Mouse (Mus musculus): Measurements from ENCODE around the gene Gm9887. TPM values are rescaled to one million over a fixed set of nuclear protein-coding genes. Genes with fewer than 3 reads are reported as not detected.
"Not testable (repeated sequence)": the region's sequence is repeated elsewhere in the genome, so short reads cannot be mapped to it uniquely, and the experiment has no call there.

Gm9887 gene
- polyA plus RNA-seq, 1 experiment from 2014 or later: 2.9 TPM

- WGBS: 95% methylated on average over 6 of the region's 6 CpGs
- not testable (repeated sequence) for H3K4me1 ChIP-seq (ENCODE audit: control insufficient read depth, insufficient read depth, low read length); H3K27me3 ChIP-seq (ENCODE audit: control insufficient read depth, insufficient read depth, low read length); H3K9ac ChIP-seq (ENCODE audit: low read depth, low read length); ATAC-seq (ENCODE audit: low FRiP score, low TSS enrichment); H3K9me3 ChIP-seq (ENCODE audit: control insufficient read depth, low read length); H3K4me3 ChIP-seq (ENCODE audit: low read length); H3K27ac ChIP-seq (ENCODE audit: low read depth, low read length); H3K4me2 ChIP-seq (replicated peaks; ENCODE audit: low read depth, low read length)
- H3K36me3 ChIP-seq (ENCODE audit: control insufficient read depth, insufficient read depth, low read length): peaks cover 13% of the 10 kb centered on the region; the same call in 1 of the 2 replicates
These were observed 5.4 kb upstream of the Gm9887 start for GRCm38 (mm10) chr12:69377636-69378035.

GRCm38 (mm10) chr12:69377188-69377587, 4.9 kb upstream of the Gm9887 start:
- H3K27me3 ChIP-seq (ENCODE audit: control insufficient read depth, insufficient read depth, low read length): no peaks in the 10 kb centered on the region
- peaks cover 13% of the 10 kb centered on the region; the same call in 1 of the 2 replicates for H3K36me3 ChIP-seq (ENCODE audit: control insufficient read depth, insufficient read depth, low read length)
- no peaks in the 10 kb centered on the region for H3K9me3 ChIP-seq (ENCODE audit: control insufficient read depth, low read length)
- 82% methylated on average over 1 of the region's 1 CpGs for WGBS
- no peak overlapping the region for H3K9ac ChIP-seq (ENCODE audit: low read depth, low read length)
- H3K27ac ChIP-seq (ENCODE audit: low read depth, low read length): no peak overlapping the region
- no peak for ATAC-seq (ENCODE audit: low FRiP score, low TSS enrichment)
- H3K4me1 ChIP-seq (ENCODE audit: control insufficient read depth, insufficient read depth, low read length): no peaks in the 10 kb centered on the region
- no peak overlapping the region for H3K4me3 ChIP-seq (ENCODE audit: low read length)
- no peak overlapping the region for H3K4me2 ChIP-seq (replicated peaks; ENCODE audit: low read depth, low read length)

- Histone ChIP-seq H3K4me3 (ENCODE audit: low read length) (no peak overlapping the region), H3K36me3 (ENCODE audit: control insufficient read depth, insufficient read depth, low read length) (peaks cover 13% of the 10 kb centered on the region; the same call in 1 of the 2 replicates), H3K27ac (ENCODE audit: low read depth, low read length) (no peak overlapping the region), H3K4me1 (ENCODE audit: control insufficient read depth, insufficient read depth, low read length) (peaks cover under 1% of the 10 kb centered on the region; the same call in 1 of the 2 replicates), H3K9ac (ENCODE audit: low read depth, low read length) (no peak overlapping the region), H3K9me3 (ENCODE audit: control insufficient read depth, low read length) (no peaks in the 10 kb centered on the region), H3K27me3 (ENCODE audit: control insufficient read depth, insufficient read depth, low read length) (no peaks in the 10 kb centered on the region), H3K4me2 (replicated peaks; ENCODE audit: low read depth, low read length) (no peak overlapping the region; the same call in 1 of the 2 replicates)
- no peak for ATAC-seq (ENCODE audit: low FRiP score, low TSS enrichment)
- WGBS: 84% methylated on average over 2 of the region's 2 CpGs
These were observed 3.9 kb upstream of the Gm9887 start for GRCm38 (mm10) chr12:69376132-69376531.

GRCm38 (mm10) chr12:69373850-69374766, 1.9 kb upstream of the Gm9887 start:
- H3K27ac ChIP-seq (ENCODE audit: low read depth, low read length): no peak overlapping the region
- peaks cover 13% of the 10 kb centered on the region; the same call in 1 of the 2 replicates for H3K36me3 ChIP-seq (ENCODE audit: control insufficient read depth, insufficient read depth, low read length)
- H3K9me3 ChIP-seq (ENCODE audit: control insufficient read depth, low read length): no peaks in the 10 kb centered on the region
- H3K4me3 ChIP-seq (ENCODE audit: low read length): peak overlapping the region; percentile 80
- H3K4me2 ChIP-seq (replicated peaks; ENCODE audit: low read depth, low read length): peak overlapping the region; percentile 65
- WGBS: 42% methylated on average over 11 of the region's 11 CpGs
- H3K27me3 ChIP-seq (ENCODE audit: control insufficient read depth, insufficient read depth, low read length): no peaks in the 10 kb centered on the region
- no peak for ATAC-seq (ENCODE audit: low FRiP score, low TSS enrichment)
- H3K9ac ChIP-seq (ENCODE audit: low read depth, low read length): peak overlapping the region; percentile 96; the same call in 1 of the 2 replicates
- H3K4me1 ChIP-seq (ENCODE audit: control insufficient read depth, insufficient read depth, low read length): peaks cover 6% of the 10 kb centered on the region; the same call in 1 of the 2 replicates

DNA sequence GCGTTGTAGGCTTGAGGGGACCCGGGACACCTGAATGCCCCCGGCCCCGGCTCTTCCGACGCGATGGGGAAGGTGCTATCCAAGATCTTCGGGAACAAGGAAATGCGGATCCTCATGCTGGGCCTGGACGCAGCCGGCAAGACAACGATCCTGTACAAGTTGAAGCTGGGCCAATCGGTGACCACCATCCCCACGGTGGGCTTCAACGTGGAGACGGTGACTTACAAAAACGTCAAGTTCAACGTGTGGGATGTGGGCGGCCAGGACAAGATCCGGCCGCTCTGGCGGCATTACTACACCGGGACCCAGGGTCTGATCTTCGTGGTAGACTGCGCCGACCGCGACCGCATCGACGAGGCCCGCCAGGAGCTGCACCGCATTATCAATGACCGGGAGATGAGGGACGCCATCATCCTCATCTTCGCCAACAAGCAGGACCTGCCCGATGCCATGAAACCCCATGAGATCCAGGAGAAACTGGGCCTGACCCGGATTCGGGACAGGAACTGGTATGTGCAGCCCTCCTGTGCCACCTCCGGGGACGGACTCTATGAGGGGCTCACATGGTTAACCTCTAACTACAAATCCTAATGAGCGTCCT, 573 bp upstream of the Gm9887 start:
- under 1% methylated on average over 42 of the region's 42 CpGs for WGBS
- peak; percentile 6 for ATAC-seq (ENCODE audit: low FRiP score, low TSS enrichment)
- H3K27ac ChIP-seq (ENCODE audit: low read depth, low read length): peak overlapping the region; percentile 95
- H3K36me3 ChIP-seq (ENCODE audit: control insufficient read depth, insufficient read depth, low read length): peaks cover 10% of the 10 kb centered on the region; the same call in 1 of the 2 replicates
- H3K9ac ChIP-seq (ENCODE audit: low read depth, low read length): peak overlapping the region; percentile 96
- H3K4me1 ChIP-seq (ENCODE audit: control insufficient read depth, insufficient read depth, low read length): peaks cover 6% of the 10 kb centered on the region; the same call in 1 of the 2 replicates
- H3K4me3 ChIP-seq (ENCODE audit: low read length): peak overlapping the region; percentile 80
- no peaks in the 10 kb centered on the region for H3K27me3 ChIP-seq (ENCODE audit: control insufficient read depth, insufficient read depth, low read length)
- no peaks in the 10 kb centered on the region for H3K9me3 ChIP-seq (ENCODE audit: control insufficient read depth, low read length)
- peak overlapping the region; percentile 65 for H3K4me2 ChIP-seq (replicated peaks; ENCODE audit: low read depth, low read length)

DNA sequence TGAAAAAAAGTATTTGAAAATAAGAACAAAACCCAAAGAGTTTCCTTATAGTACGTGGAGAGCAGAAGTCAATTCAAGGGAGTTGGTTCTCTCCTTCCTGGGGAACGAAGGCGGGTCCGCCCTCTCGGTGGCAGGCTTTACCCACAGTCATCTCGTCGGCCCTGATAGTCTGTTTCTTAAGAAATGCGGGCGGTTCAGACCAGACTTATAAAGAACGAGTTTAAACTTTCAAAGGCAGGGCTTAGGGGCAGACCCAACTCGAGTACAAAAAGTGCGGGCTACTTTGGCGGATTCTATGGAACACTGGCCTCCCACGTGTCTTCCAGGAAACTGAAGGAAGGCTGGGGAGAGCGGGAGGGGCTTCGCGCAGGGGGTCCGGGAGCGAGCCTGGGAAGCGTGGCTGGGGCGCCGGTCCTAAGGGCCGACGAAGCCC, 821 bp downstream of the Gm9887 start:
- Histone ChIP-seq H3K4me1 (ENCODE audit: control insufficient read depth, insufficient read depth, low read length) (peaks cover 6% of the 10 kb centered on the region; the same call in 1 of the 2 replicates), H3K27me3 (ENCODE audit: control insufficient read depth, insufficient read depth, low read length) (no peaks in the 10 kb centered on the region), H3K36me3 (ENCODE audit: control insufficient read depth, insufficient read depth, low read length) (peaks cover 10% of the 10 kb centered on the region; the same call in 1 of the 2 replicates), H3K4me3 (ENCODE audit: low read length) (peak overlapping the region; percentile 80), H3K9ac (ENCODE audit: low read depth, low read length) (peak overlapping the region; percentile 96), H3K27ac (ENCODE audit: low read depth, low read length) (peak overlapping the region; percentile 95), H3K9me3 (ENCODE audit: control insufficient read depth, low read length) (no peaks in the 10 kb centered on the region), H3K4me2 (replicated peaks; ENCODE audit: low read depth, low read length) (peak overlapping the region; percentile 69)
- WGBS: 0% methylated on average over 20 of the region's 24 CpGs
- peak; percentile 91 for ATAC-seq (ENCODE audit: low FRiP score, low TSS enrichment)

DNA sequence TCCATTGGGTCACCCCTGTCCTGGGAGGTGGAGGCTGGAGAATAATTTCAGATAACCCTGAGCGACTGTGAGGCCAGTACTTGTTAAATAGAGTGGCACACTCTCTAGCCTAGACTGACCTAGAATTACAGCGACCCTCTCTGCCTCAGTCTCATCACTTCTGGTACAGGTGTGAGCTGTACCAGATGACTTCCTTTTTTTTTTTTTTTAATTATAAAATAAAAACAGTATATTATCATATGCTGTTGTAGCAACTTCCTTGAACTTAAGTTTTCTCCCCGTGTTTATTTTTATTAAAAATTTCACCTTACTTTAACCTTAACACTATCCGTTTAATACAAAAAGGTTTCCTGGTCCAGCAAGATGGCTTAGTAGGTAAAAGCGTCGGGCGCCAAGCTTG, 1.3 kb downstream of the Gm9887 start:
- 15% methylated on average over 7 of the region's 7 CpGs for WGBS

DNA sequence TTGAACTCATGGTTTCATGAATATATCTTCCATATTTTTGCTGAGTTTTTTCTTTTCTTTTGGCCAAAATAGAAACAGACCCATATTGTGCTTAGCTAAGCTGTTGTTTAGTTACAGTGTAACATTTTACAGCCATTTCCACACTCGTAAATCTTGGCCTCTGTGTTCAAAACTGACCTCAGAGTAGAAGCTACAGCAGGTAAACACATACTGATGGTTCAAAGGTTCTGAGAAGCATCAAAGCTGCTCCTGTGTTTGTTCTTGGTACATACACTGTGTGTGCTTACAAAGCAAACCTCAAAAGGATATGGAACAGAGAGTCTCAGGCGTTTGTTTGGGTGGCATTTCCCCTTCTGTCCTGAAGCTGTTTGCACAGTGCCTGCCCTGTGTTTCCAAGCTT, 4.7 kb downstream of the Gm9887 start:
- 62% methylated on average over 2 of the region's 2 CpGs for WGBS
- Histone ChIP-seq H3K27ac (ENCODE audit: low read depth, low read length) (no peak overlapping the region), H3K4me2 (replicated peaks; ENCODE audit: low read depth, low read length) (no peak overlapping the region), H3K9me3 (ENCODE audit: control insufficient read depth, low read length) (no peaks in the 10 kb centered on the region), H3K4me3 (ENCODE audit: low read length) (no peak overlapping the region), H3K36me3 (ENCODE audit: control insufficient read depth, insufficient read depth, low read length) (no peaks in the 10 kb centered on the region), H3K27me3 (ENCODE audit: control insufficient read depth, insufficient read depth, low read length) (no peaks in the 10 kb centered on the region), H3K9ac (ENCODE audit: low read depth, low read length) (no peak overlapping the region), H3K4me1 (ENCODE audit: control insufficient read depth, insufficient read depth, low read length) (peaks cover 6% of the 10 kb centered on the region; the same call in 1 of the 2 replicates)
- no peak for ATAC-seq (ENCODE audit: low FRiP score, low TSS enrichment)

More for the DNA sequence above, 1.3 kb downstream of the Gm9887 start:
- Histone ChIP-seq H3K4me3 (ENCODE audit: low read length) (peak overlapping the region; percentile 80), H3K9ac (ENCODE audit: low read depth, low read length) (peak overlapping the region; percentile 96; the same call in 1 of the 2 replicates), H3K4me2 (replicated peaks; ENCODE audit: low read depth, low read length) (peak overlapping the region; percentile 69), H3K9me3 (ENCODE audit: control insufficient read depth, low read length) (no peaks in the 10 kb centered on the region), H3K27me3 (ENCODE audit: control insufficient read depth, insufficient read depth, low read length) (no peaks in the 10 kb centered on the region), H3K27ac (ENCODE audit: low read depth, low read length) (peak overlapping the region; percentile 95), H3K36me3 (ENCODE audit: control insufficient read depth, insufficient read depth, low read length) (peaks cover 6% of the 10 kb centered on the region; the same call in 1 of the 2 replicates), H3K4me1 (ENCODE audit: control insufficient read depth, insufficient read depth, low read length) (peaks cover 6% of the 10 kb centered on the region; the same call in 1 of the 2 replicates)
- no peak for ATAC-seq (ENCODE audit: low FRiP score, low TSS enrichment)
